Mouse (Mus musculus): ENCODE measurements around the gene Tnfaip3.
A peak's percentile ranks its signal among the peaks of the same experiment; 100 is the strongest.

Gene Tnfaip3

GRCm38 (mm10) chr10:18964856-18965255 is 50.6 kb downstream of the Tnfaip3 start:
- no peak for DNase-seq (ENCODE audit: low spot score)

- no peak for DNase-seq (ENCODE audit: low spot score)
These were observed 55.5 kb downstream of the Tnfaip3 start for GRCm38 (mm10) chr10:18959777-18960492.

- DNase-seq (ENCODE audit: low spot score): peak; percentile 7
These were observed 61.8 kb downstream of the Tnfaip3 start for GRCm38 (mm10) chr10:18953706-18954071.

GRCm38 (mm10) chr10:18953011-18953705 is 62.3 kb downstream of the Tnfaip3 start:
- no peak for DNase-seq (ENCODE audit: low spot score)

Measured in layer of hippocampus, adult 9-10 months (tissue).